ENCODE assay signal across 16 mouse cellular contexts in the genomic region with DNA sequence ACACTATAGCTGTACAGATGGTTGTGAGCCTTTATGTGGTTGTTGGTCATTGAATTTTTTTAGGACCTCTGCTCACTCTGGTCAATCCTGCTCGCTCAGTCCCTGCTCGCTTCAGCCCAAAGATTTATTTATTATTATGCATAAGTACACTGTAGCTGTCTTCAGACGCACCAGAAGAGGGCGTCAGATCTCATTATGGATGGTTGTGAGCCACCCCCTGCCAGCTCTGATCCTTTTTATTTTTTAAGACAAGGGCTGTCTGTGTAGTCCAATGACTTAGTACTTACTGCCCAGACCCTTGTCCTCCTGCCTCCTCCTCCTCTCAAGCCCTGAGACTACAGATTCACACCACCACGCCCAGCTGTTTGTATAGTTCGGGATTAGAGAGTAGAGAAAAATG. TPM values are rescaled to one million over a fixed set of nuclear protein-coding genes. Genes with fewer than 3 reads are reported as not detected.
DNase-seq lines count a peak whose midpoint lies in the region; ATAC-seq and TF ChIP-seq lines count a peak whose summit lies in the region.
"Not testable (repeated sequence)": the region's sequence is repeated elsewhere in the genome, so short reads cannot be mapped to it uniquely, and the experiment has no call there.
"Had no signal": no experiment of that assay in that cellular context is flagged by ENCODE, and none has a peak within 500 bp of the region (broad histone marks: within the 10 kb centered on the region; RNA-seq: fewer than 3 reads in every experiment).

No protein-coding gene starts in this region.

- WGBS in kidney, postnatal 0 days: 57% methylated on average over 6 of the region's 6 CpGs
- 49% methylated on average over 6 of the region's 6 CpGs for WGBS in lung, postnatal 0 days
- 76% methylated on average over 6 of the region's 6 CpGs for WGBS in thymus, adult 2 months

- not testable (repeated sequence) for H3K27ac ChIP-seq in kidney, postnatal 0 days; lung, postnatal 0 days (ENCODE audit: low read length)
- H3K27ac ChIP-seq in thymus, adult 2 months (ENCODE audit: control insufficient read depth, insufficient read depth, low read length): peak overlapping the region; percentile 69; the same call in 1 of the 2 replicates

- not testable (repeated sequence) for H3K27me3 ChIP-seq in kidney, postnatal 0 days (ENCODE audit: insufficient read depth, low read length); lung, postnatal 0 days (replicated peaks; ENCODE audit: insufficient read depth, low read length); thymus, adult 2 months (ENCODE audit: control insufficient read depth, insufficient read depth, low read length)

- 0 out of 2 replicates have a peak, but pooled peaks have one; percentile 15 for TF ChIP-seq CTCF in kidney, postnatal 0 days (IDR thresholded peaks at IDR 0.05; ENCODE audit: low read depth)
- TF ChIP-seq CTCF in lung, postnatal 0 days (IDR thresholded peaks at IDR 0.05): peak; percentile 16
- TF ChIP-seq CTCF in thymus, adult 2 months (IDR thresholded peaks at IDR 0.05; ENCODE audit: borderline replicate concordance, control insufficient read depth, extremely low read depth, insufficient read depth, low read length, poor library complexity): not testable (repeated sequence)

- not testable (repeated sequence) for H3K9me3 ChIP-seq in kidney, postnatal 0 days (replicated peaks; ENCODE audit: low read length); lung, postnatal 0 days (ENCODE audit: low read length)

- not testable (repeated sequence) for H3K9ac ChIP-seq in kidney, postnatal 0 days (ENCODE audit: low read depth, low read length); lung, postnatal 0 days (replicated peaks; ENCODE audit: low read depth)

- TF ChIP-seq POLR2A in thymus, adult 2 months (IDR thresholded peaks at IDR 0.05; ENCODE audit: control insufficient read depth, extremely low read depth, insufficient read depth, low read length, poor library complexity): not testable (repeated sequence)

- not testable (repeated sequence) for TF ChIP-seq EP300 in lung, postnatal 0 days (IDR thresholded peaks at IDR 0.05)

- not testable (repeated sequence) for H3K36me3 ChIP-seq in kidney, postnatal 0 days (ENCODE audit: insufficient read depth, low read length); lung, postnatal 0 days (ENCODE audit: insufficient read depth, low read length); thymus, adult 2 months (ENCODE audit: control insufficient read depth, insufficient read depth, low read length)

- peak; percentile 19 for DNase-seq in 416B (ENCODE audit: low read depth)
- peak; percentile 74 for DNase-seq in induced T-regulatory cell, adult 2 months (ENCODE audit: low read depth)
- not testable (repeated sequence) for DNase-seq in kidney, postnatal 0 days (ENCODE audit: low spot score); lung, postnatal 0 days (ENCODE audit: low spot score); thymus, adult 2 months

- not testable (repeated sequence) for H3K4me2 ChIP-seq in kidney, postnatal 0 days (ENCODE audit: low read length); lung, postnatal 0 days (replicated peaks; ENCODE audit: low read depth, low read length)

- not testable (repeated sequence) for H3K4me3 ChIP-seq in kidney, postnatal 0 days (replicated peaks; ENCODE audit: low read depth, low read length); lung, postnatal 0 days (ENCODE audit: low read depth, low read length)
- H3K4me3 ChIP-seq in thymus, adult 2 months (ENCODE audit: control insufficient read depth, insufficient read depth, low read length): peak overlapping the region; percentile 21; the same call in 1 of the 2 replicates

- ATAC-seq in CD4-positive, CD25-positive, alpha-beta regulatory T cell, adult 4 months: peak; percentile 10
- ATAC-seq in kidney, postnatal 0 days (replicated peaks; ENCODE audit: low FRiP score, low read depth); lung, postnatal 0 days: not testable (repeated sequence)

- not testable (repeated sequence) for H3K4me1 ChIP-seq in kidney, postnatal 0 days (replicated peaks; ENCODE audit: insufficient read depth, low read length); lung, postnatal 0 days (ENCODE audit: insufficient read depth, low read depth, low read length)
- H3K4me1 ChIP-seq in thymus, adult 2 months (replicated peaks; ENCODE audit: control insufficient read depth, insufficient read depth, low read length): peaks cover 31% of the 10 kb centered on the region

RNA-seq across cellular contexts. Expression of a gene that starts 19.2 kb away (rescaled TPM):
- 1 to 10 TPM; 1.9 to 2.3 TPM for polyA plus RNA-seq in CD4-positive, CD25-positive, alpha-beta regulatory T cell, adult 4 months (2017; shearing (Covaris generic))
- polyA plus RNA-seq in kidney, postnatal 0 days (2015; fragmentation: Nextera tagmentation; extraction: Ambion mirVana): 0.17 TPM in 1 of 2 replicates, not detected in the other
- polyA plus RNA-seq in lung, postnatal 0 days (2015; fragmentation: Nextera tagmentation; extraction: Ambion mirVana): not detected in 2 replicates
- 0.15 and 0.84 TPM in 2 replicates for polyA plus RNA-seq in thymus, adult 2 months (2012; rRNA removed)
- polyA plus RNA-seq: adrenal gland, adult 2 months; cerebellum, adult 2 months; forebrain, embryonic 11.5 days; forebrain, postnatal 0 days; frontal cortex, adult 2 months; G1E; heart, embryonic 12.5 days; hindbrain, embryonic 10.5 days; hindbrain, embryonic 13.5 days; Patski had no signal

RNA-seq across cellular contexts. Expression of a gene that starts 29.8 kb away (rescaled TPM):
- 100 to 1,000 TPM; 638 to 724 TPM for polyA plus RNA-seq in CD4-positive, CD25-positive, alpha-beta regulatory T cell, adult 4 months (2017; shearing (Covaris generic))
- 0.93 and 1.2 TPM in 2 replicates for polyA plus RNA-seq in kidney, postnatal 0 days (2015; fragmentation: Nextera tagmentation; extraction: Ambion mirVana)
- polyA plus RNA-seq in lung, postnatal 0 days (2015; fragmentation: Nextera tagmentation; extraction: Ambion mirVana): 2.4 and 3.0 TPM in 2 replicates
- polyA plus RNA-seq in thymus, adult 2 months (2012; rRNA removed): 1,056 and 1,075 TPM in 2 replicates
- polyA plus RNA-seq: cerebellum, adult 2 months; G1E had no signal

RNA-seq across cellular contexts. Expression of a gene that starts 34.9 kb away (rescaled TPM):
- 100 to 1,000 TPM in 1 of 2 experiments, 10 to 100 TPM in 1; 88.2 to 156 TPM for polyA plus RNA-seq in CD4-positive, CD25-positive, alpha-beta regulatory T cell, adult 4 months (2017; shearing (Covaris generic))
- 6.3 and 7.2 TPM in 2 replicates for polyA plus RNA-seq in kidney, postnatal 0 days (2015; fragmentation: Nextera tagmentation; extraction: Ambion mirVana)
- 14.2 and 16.9 TPM in 2 replicates for polyA plus RNA-seq in lung, postnatal 0 days (2015; fragmentation: Nextera tagmentation; extraction: Ambion mirVana)
- 64.2 and 67.6 TPM in 2 replicates for polyA plus RNA-seq in thymus, adult 2 months (2012; rRNA removed)

RNA-seq across cellular contexts. Expression of a gene that starts 47.1 kb away (rescaled TPM):
- under 1 TPM in 1 of 2 experiments, not detected in 1; 0.28 TPM for polyA plus RNA-seq in CD4-positive, CD25-positive, alpha-beta regulatory T cell, adult 4 months (2017; shearing (Covaris generic))
- 69.8 and 71.6 TPM in 2 replicates for polyA plus RNA-seq in kidney, postnatal 0 days (2015; fragmentation: Nextera tagmentation; extraction: Ambion mirVana)
- polyA plus RNA-seq in lung, postnatal 0 days (2015; fragmentation: Nextera tagmentation; extraction: Ambion mirVana): 96.7 and 100 TPM in 2 replicates
- 29.3 and 30.6 TPM in 2 replicates for polyA plus RNA-seq in thymus, adult 2 months (2012; rRNA removed)
- polyA plus RNA-seq: G1E had no signal

RNA-seq across cellular contexts. Expression of a gene that starts 51.2 kb away (rescaled TPM):
- 10 to 100 TPM; 17.0 to 28.4 TPM for polyA plus RNA-seq in CD4-positive, CD25-positive, alpha-beta regulatory T cell, adult 4 months (2017; shearing (Covaris generic))
- 4.0 and 4.4 TPM in 2 replicates for polyA plus RNA-seq in kidney, postnatal 0 days (2015; fragmentation: Nextera tagmentation; extraction: Ambion mirVana)
- polyA plus RNA-seq in lung, postnatal 0 days (2015; fragmentation: Nextera tagmentation; extraction: Ambion mirVana): 3.0 and 3.5 TPM in 2 replicates
- polyA plus RNA-seq in thymus, adult 2 months (2012; rRNA removed): 372 and 423 TPM in 2 replicates

Comparison
In these comparisons a context has a peak if more than half of its experiments do, and no peak if none do; other contexts are left out.
1. RNA of a gene that starts 29.8 kb away (polyA plus RNA-seq): 1,056 to 1,075 TPM in thymus, adult 2 months and 638 to 724 TPM in CD4-positive, CD25-positive, alpha-beta regulatory T cell, adult 4 months; 2.4 to 3.0 TPM in lung, postnatal 0 days and 0.93 to 1.2 TPM in kidney, postnatal 0 days; every median in the first group is over 100 times any median in the second.